Mouse (Mus musculus): Measurements from ENCODE around the gene Slc8a1. TPM values are rescaled to one million over a fixed set of nuclear protein-coding genes. Genes with fewer than 3 reads are reported as not detected.

Slc8a1 gene
- polyA plus RNA-seq, 1 experiment = 0.46 TPM

DNA sequence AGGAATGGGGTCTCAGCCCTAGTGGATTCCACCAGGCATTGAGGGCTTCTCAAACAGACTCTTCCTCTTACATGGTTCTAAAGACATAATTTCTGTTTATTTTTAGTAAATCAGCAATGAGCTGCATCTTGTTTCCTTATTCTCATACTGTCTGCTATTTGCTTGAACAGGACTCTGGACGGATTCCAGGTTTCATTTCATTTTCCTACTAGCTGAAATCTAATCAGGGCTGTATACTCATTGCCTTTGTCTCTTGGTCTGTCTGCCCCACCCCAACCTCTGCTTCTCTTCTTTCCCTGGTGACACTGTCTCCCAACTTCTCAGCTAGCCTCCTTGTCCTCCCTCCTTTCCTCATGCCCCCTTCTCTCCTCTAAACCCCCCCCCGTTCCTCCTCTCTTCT lies 101.4 kb downstream of the Slc8a1 start:
- no peak overlapping the region for H3K4me3 ChIP-seq (replicated peaks)
- no peaks in the 10 kb centered on the region for H3K9me3 ChIP-seq
- peaks cover 15% of the 10 kb centered on the region for H3K4me1 ChIP-seq
- H3K36me3 ChIP-seq (replicated peaks; ENCODE audit: low read length) = no peaks in the 10 kb centered on the region
- no peaks in the 10 kb centered on the region for H3K27me3 ChIP-seq (replicated peaks)
- TF ChIP-seq GATA1 (IDR thresholded peaks at IDR 0.05; ENCODE audit: borderline replicate concordance, low read length) = no peak
- TF ChIP-seq FLI1 (IDR thresholded peaks at IDR 0.05; ENCODE audit: low read length) = no peak

DNA sequence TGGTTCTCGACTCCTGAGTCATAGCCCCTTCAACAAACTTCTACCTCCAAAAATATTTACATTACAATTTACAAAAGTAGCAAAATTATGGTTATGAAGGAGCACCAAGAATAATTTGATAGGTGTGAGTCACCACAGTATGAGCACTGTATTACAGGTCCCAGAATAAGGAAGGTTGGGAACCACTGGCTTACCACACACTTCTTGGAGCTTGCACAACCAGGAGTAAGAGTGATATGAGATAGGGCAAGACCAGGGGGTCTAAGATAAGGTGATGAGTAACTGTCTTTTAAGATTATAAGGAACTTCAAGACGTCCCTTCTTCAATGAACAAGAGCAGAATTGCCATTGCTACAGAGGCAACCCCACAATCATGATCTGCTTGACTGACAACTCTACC lies 107.7 kb downstream of the Slc8a1 start:
- H3K9me3 ChIP-seq = no peaks in the 10 kb centered on the region
- no peaks in the 10 kb centered on the region for H3K36me3 ChIP-seq (replicated peaks; ENCODE audit: low read length)
- peaks cover 8% of the 10 kb centered on the region for H3K4me1 ChIP-seq
- no peaks in the 10 kb centered on the region for H3K27me3 ChIP-seq (replicated peaks)
- H3K4me3 ChIP-seq (replicated peaks) = no peak overlapping the region
- TF ChIP-seq FLI1 (IDR thresholded peaks at IDR 0.05; ENCODE audit: low read length) (no peak), GATA1 (IDR thresholded peaks at IDR 0.05; ENCODE audit: borderline replicate concordance, low read length) (no peak)

DNA sequence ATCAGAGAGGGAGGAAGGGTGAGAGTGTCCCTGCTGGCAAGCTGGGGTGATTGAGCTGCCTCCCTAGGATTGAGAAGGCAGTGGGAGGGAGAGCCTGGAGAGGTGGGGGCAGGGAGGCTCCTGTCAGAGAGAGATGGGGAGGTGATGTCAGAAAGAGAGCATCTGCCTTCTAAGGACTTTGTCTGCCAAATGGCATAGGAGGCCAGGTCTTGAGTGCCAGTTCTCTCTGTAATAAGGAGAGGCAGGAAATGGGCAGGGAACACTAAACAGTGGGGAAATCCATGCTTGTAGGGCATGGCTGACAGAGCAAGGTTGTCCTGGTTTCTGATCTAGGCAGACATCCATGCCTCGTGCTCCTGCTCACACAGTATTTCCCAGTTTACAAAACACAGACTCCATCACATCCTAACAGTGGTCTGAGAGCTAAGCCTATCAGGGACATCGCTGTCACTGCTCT lies 117.0 kb downstream of the Slc8a1 start:
- Histone ChIP-seq H3K27me3 (replicated peaks) (no peaks in the 10 kb centered on the region), H3K9me3 (peaks cover 4% of the 10 kb centered on the region), H3K36me3 (replicated peaks; ENCODE audit: low read length) (peaks cover 7% of the 10 kb centered on the region), H3K4me3 (replicated peaks) (peak overlapping the region; percentile 33), H3K4me1 (peaks cover 14% of the 10 kb centered on the region)
- no peak for TF ChIP-seq FLI1 (IDR thresholded peaks at IDR 0.05; ENCODE audit: low read length)

- H3K4me1 ChIP-seq = peaks cover 18% of the 10 kb centered on the region
- peaks cover 7% of the 10 kb centered on the region for H3K36me3 ChIP-seq (replicated peaks; ENCODE audit: low read length)
- no peaks in the 10 kb centered on the region for H3K27me3 ChIP-seq (replicated peaks)
- TF ChIP-seq FLI1 (IDR thresholded peaks at IDR 0.05; ENCODE audit: low read length) = no peak
- TF ChIP-seq GATA1 (IDR thresholded peaks at IDR 0.05; ENCODE audit: borderline replicate concordance, low read length) = no peak
- no peak overlapping the region for H3K4me3 ChIP-seq (replicated peaks)
- H3K9me3 ChIP-seq = peaks cover 4% of the 10 kb centered on the region
Measured at GRCm38 (mm10) chr17:81618461-81618860, 119.7 kb downstream of the Slc8a1 start.

DNA sequence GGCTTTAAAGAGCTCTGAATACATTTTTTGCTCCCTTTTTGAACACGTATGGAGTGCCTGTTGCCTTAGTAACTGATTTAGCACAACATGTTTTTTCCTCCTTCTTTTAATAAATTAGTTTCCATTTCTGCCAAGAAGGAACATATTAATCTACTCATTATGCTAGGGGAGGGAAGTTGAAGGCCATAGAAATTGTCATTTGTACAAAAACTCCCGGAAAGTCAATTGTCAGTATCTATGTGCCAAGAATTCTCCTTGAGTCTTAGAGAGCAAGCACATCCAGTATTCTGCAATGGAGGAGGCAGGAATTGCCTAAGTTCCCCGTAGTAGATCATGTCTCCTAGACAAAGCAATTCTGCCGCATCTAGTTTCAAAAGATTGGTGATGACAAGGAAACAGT lies 121.9 kb downstream of the Slc8a1 start:
- Histone ChIP-seq H3K4me3 (replicated peaks) (no peak overlapping the region), H3K36me3 (replicated peaks; ENCODE audit: low read length) (peaks cover 7% of the 10 kb centered on the region), H3K27me3 (replicated peaks) (no peaks in the 10 kb centered on the region), H3K9me3 (peaks cover 4% of the 10 kb centered on the region), H3K4me1 (peaks cover 14% of the 10 kb centered on the region)
- TF ChIP-seq GATA1 (IDR thresholded peaks at IDR 0.05; ENCODE audit: borderline replicate concordance, low read length) (no peak), FLI1 (IDR thresholded peaks at IDR 0.05; ENCODE audit: low read length) (no peak)

- TF ChIP-seq GATA1 (IDR thresholded peaks at IDR 0.05; ENCODE audit: borderline replicate concordance, low read length) = no peak
- TF ChIP-seq FLI1 (IDR thresholded peaks at IDR 0.05; ENCODE audit: low read length) = no peak
Measured at GRCm38 (mm10) chr17:81615391-81615790, 122.8 kb downstream of the Slc8a1 start.

DNA sequence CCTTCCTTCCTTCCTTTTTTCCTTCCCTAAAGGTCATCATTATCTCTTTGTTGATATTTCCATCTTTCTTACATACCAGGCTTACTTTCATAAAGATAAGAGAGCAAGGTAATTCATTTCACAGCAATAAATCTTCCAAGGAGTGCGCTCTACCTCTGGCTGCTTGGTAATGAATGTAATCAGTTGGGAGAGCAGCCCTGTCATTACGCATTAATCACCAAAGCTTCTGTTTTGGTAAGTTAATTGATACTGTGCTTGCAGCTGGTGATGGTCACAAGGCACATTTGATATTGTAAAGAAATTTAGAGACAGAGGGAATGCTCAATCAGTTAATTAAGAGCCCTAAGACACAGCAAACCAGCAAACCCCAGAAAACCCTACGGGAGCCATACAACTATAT lies 130.7 kb downstream of the Slc8a1 start:
- H3K36me3 ChIP-seq (replicated peaks; ENCODE audit: low read length) = no peaks in the 10 kb centered on the region
- TF ChIP-seq GATA1 (IDR thresholded peaks at IDR 0.05; ENCODE audit: borderline replicate concordance, low read length) (no peak), FLI1 (IDR thresholded peaks at IDR 0.05; ENCODE audit: low read length) (no peak)
- H3K4me3 ChIP-seq (replicated peaks) = no peak overlapping the region
- H3K27me3 ChIP-seq (replicated peaks) = no peaks in the 10 kb centered on the region
- no peaks in the 10 kb centered on the region for H3K4me1 ChIP-seq
- H3K9me3 ChIP-seq = no peaks in the 10 kb centered on the region

More at GRCm38 (mm10) chr17:81615391-81615790, 122.8 kb downstream of the Slc8a1 start:
- H3K36me3 ChIP-seq (replicated peaks; ENCODE audit: low read length) = peaks cover 7% of the 10 kb centered on the region
- H3K4me1 ChIP-seq = peaks cover 9% of the 10 kb centered on the region; the same call in 1 of the 2 replicates
- no peaks in the 10 kb centered on the region for H3K27me3 ChIP-seq (replicated peaks)
- peaks cover 4% of the 10 kb centered on the region for H3K9me3 ChIP-seq
- no peak overlapping the region for H3K4me3 ChIP-seq (replicated peaks)

GRCm38 (mm10) chr17:81606084-81606483 lies 132.1 kb downstream of the Slc8a1 start:
- H3K4me3 ChIP-seq (replicated peaks) = no peak overlapping the region
- no peaks in the 10 kb centered on the region for H3K27me3 ChIP-seq (replicated peaks)
- no peaks in the 10 kb centered on the region for H3K4me1 ChIP-seq
- no peaks in the 10 kb centered on the region for H3K36me3 ChIP-seq (replicated peaks; ENCODE audit: low read length)
- TF ChIP-seq FLI1 (IDR thresholded peaks at IDR 0.05; ENCODE audit: low read length) (no peak), GATA1 (IDR thresholded peaks at IDR 0.05; ENCODE audit: borderline replicate concordance, low read length) (no peak)
- no peaks in the 10 kb centered on the region for H3K9me3 ChIP-seq

DNA sequence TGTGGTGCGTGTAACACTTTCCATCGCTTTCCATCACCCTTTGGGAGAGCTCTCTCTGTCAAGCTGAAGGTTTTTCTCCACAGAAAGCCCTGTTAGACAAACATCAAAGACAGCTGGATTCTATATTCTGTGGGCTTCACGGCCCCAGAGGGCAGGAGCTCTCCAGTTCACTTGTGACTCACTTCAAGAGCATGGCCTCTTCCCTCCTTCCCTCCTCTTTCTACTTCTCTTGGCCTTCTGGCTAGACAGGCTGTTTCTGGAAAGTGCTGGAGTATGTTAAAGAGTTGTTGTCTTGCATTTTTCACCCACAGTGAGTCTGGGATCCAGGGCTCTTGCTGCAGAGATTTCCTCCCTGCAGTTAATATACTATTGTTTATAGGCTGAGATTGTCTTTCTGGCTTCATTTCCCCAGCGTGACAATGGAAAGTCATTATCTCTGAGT lies 132.9 kb downstream of the Slc8a1 start:
- H3K27me3 ChIP-seq (replicated peaks) = no peaks in the 10 kb centered on the region

DNA sequence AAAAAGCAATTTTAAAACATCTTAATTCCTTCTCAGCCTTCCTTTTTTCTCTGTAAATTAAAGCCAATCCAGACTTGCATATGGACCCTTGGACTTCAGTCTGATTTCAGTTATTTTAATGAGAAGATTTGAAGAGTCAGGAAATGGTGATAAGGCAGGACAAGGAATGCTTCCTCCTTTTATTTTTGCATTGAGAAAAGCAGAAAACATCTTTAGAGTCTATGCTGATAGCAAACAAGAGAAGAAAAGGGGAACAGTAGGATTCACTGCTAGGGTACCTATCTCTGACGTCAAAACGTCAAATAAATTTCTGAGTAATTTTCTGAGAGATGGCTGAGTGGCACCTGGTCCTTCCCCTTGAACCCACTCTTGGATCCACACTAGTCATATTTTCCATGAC lies 139.1 kb downstream of the Slc8a1 start:
- H3K9me3 ChIP-seq = no peaks in the 10 kb centered on the region
- no peaks in the 10 kb centered on the region for H3K36me3 ChIP-seq (replicated peaks; ENCODE audit: low read length)
- no peaks in the 10 kb centered on the region; the same call in 1 of the 2 replicates for H3K4me1 ChIP-seq
- H3K4me3 ChIP-seq (replicated peaks) = no peak overlapping the region
- TF ChIP-seq FLI1 (IDR thresholded peaks at IDR 0.05; ENCODE audit: low read length) (no peak), GATA1 (IDR thresholded peaks at IDR 0.05; ENCODE audit: borderline replicate concordance, low read length) (no peak)
- H3K27me3 ChIP-seq (replicated peaks) = no peaks in the 10 kb centered on the region

More for the DNA sequence above, 132.9 kb downstream of the Slc8a1 start:
- TF ChIP-seq FLI1 (IDR thresholded peaks at IDR 0.05; ENCODE audit: low read length) (no peak), GATA1 (IDR thresholded peaks at IDR 0.05; ENCODE audit: borderline replicate concordance, low read length) (no peak)
- Histone ChIP-seq H3K36me3 (replicated peaks; ENCODE audit: low read length) (no peaks in the 10 kb centered on the region), H3K4me3 (replicated peaks) (no peak overlapping the region), H3K4me1 (no peaks in the 10 kb centered on the region), H3K9me3 (no peaks in the 10 kb centered on the region)

GRCm38 (mm10) chr17:81589791-81590190 lies 148.4 kb downstream of the Slc8a1 start:
- Histone ChIP-seq H3K4me3 (replicated peaks) (no peak overlapping the region), H3K4me1 (no peaks in the 10 kb centered on the region), H3K27me3 (replicated peaks) (no peaks in the 10 kb centered on the region), H3K9me3 (no peaks in the 10 kb centered on the region), H3K36me3 (replicated peaks; ENCODE audit: low read length) (no peaks in the 10 kb centered on the region)
- no peak for TF ChIP-seq GATA1 (IDR thresholded peaks at IDR 0.05; ENCODE audit: borderline replicate concordance, low read length)
- TF ChIP-seq FLI1 (IDR thresholded peaks at IDR 0.05; ENCODE audit: low read length) = no peak
